Mouse (Mus musculus) intestine, embryonic 15.5 days (tissue): ENCODE measurements around the gene Gadd45a. TPM values are rescaled to one million over a fixed set of nuclear protein-coding genes. Genes with fewer than 3 reads are reported as not detected.
A peak's percentile ranks its signal among the peaks of the same experiment; 100 is the strongest.

Source experiments
- ATAC-seq: fragments of 200-750 bp; cut with Nextera tagmentation; 2 replicates; pipeline ENCODE4 v1.8.0; 2017; ENCODE audit warnings: moderate TSS enrichment, moderate library complexity
- H3K27ac ChIP-seq: fragments of 300-500 bp; sonication (generic); 2 replicates; pipeline ENCODE4 v1.5.1; 2015; ENCODE audit warnings: mild to moderate bottlenecking, inconsistent platforms
- H3K27me3 ChIP-seq: fragments of 300-500 bp; sonication (generic); replicated peaks from 2 replicates; pipeline ENCODE4 v1.6.1; 2015; ENCODE audit warnings: inconsistent platforms
- H3K36me3 ChIP-seq: fragments of 300-500 bp; sonication (generic); 2 replicates; pipeline ENCODE4 v1.6.1; 2015; ENCODE audit warnings: inconsistent platforms
- H3K4me1 ChIP-seq: fragments of 300-500 bp; sonication (generic); replicated peaks from 2 replicates; pipeline ENCODE4 v1.6.1; 2015; ENCODE audit warnings: inconsistent platforms
- H3K4me2 ChIP-seq: fragments of 300-500 bp; sonication (generic); replicated peaks from 2 replicates; pipeline ENCODE4 v1.6.1; 2015; ENCODE audit warnings: mild to moderate bottlenecking, inconsistent platforms
- H3K4me3 ChIP-seq: fragments of 300-500 bp; sonication (generic); replicated peaks from 2 replicates; pipeline ENCODE4 v1.5.1; 2015; ENCODE audit warnings: inconsistent platforms
- H3K9ac ChIP-seq: fragments of 300-500 bp; sonication (generic); 2 replicates; pipeline ENCODE4 v1.6.1; 2015; ENCODE audit warnings: inconsistent platforms
- H3K9me3 ChIP-seq: fragments of 300-500 bp; sonication (generic); 2 replicates; pipeline ENCODE4 v1.6.1; 2016; ENCODE audit warnings: inconsistent platforms
- WGBS: fragments of 180-500 bp; shearing (Covaris S2); methylation state at CpG from one replicate; pipeline ENCODE4 v1.1.7; 2015; 5-methylcytosine and 5-hydroxymethylcytosine counted together
- polyA plus RNA-seq: library from polyadenylated mRNA; unstranded; fragments of >200 nt; fragmentation: Nextera tagmentation; extraction: Ambion mirVana; gene quantifications from 2 replicates; pipeline ENCODE4 v1.2.1, GENCODE M21; 2015

The Gadd45a gene
- polyA plus RNA-seq, 1 experiment from 2014 or later, result 37.5 TPM

- no peaks in the 10 kb centered on the region for H3K9me3 ChIP-seq
- no peak overlapping the region for H3K4me3 ChIP-seq
- H3K9ac ChIP-seq, result no peak overlapping the region
- H3K36me3 ChIP-seq, result peaks cover 3% of the 10 kb centered on the region; the same call in 1 of the 2 replicates
- H3K4me1 ChIP-seq, result peaks cover 26% of the 10 kb centered on the region
- peak overlapping the region; percentile 56 for H3K27ac ChIP-seq
- ATAC-seq, result peak; percentile 60
- 49% methylated on average over 6 of the region's 6 CpGs for WGBS
- no peaks in the 10 kb centered on the region for H3K27me3 ChIP-seq
- no peak overlapping the region for H3K4me2 ChIP-seq
Observed at GRCm38 (mm10) chr6:67013293-67013948, 23.8 kb downstream of the Gadd45a start.

- Histone ChIP-seq H3K4me3 (no peak overlapping the region), H3K27me3 (no peaks in the 10 kb centered on the region), H3K4me1 (peaks cover 19% of the 10 kb centered on the region), H3K27ac (no peak overlapping the region), H3K9me3 (no peaks in the 10 kb centered on the region), H3K4me2 (no peak overlapping the region), H3K36me3 (no peaks in the 10 kb centered on the region), H3K9ac (no peak overlapping the region)
- ATAC-seq, result no peak
Observed at GRCm38 (mm10) chr6:67011217-67011518, 26.1 kb downstream of the Gadd45a start.

GRCm38 (mm10) chr6:67010370-67011216 is 26.7 kb downstream of the Gadd45a start:
- no peaks in the 10 kb centered on the region for H3K36me3 ChIP-seq
- 84% methylated on average over 7 of the region's 7 CpGs for WGBS
- no peaks in the 10 kb centered on the region for H3K27me3 ChIP-seq
- no peak overlapping the region for H3K27ac ChIP-seq
- H3K9me3 ChIP-seq, result no peaks in the 10 kb centered on the region
- no peak for ATAC-seq
- H3K4me2 ChIP-seq, result no peak overlapping the region
- H3K9ac ChIP-seq, result no peak overlapping the region
- H3K4me3 ChIP-seq, result no peak overlapping the region
- H3K4me1 ChIP-seq, result peaks cover 13% of the 10 kb centered on the region

GRCm38 (mm10) chr6:67009888-67010287 is 27.4 kb downstream of the Gadd45a start:
- no peaks in the 10 kb centered on the region for H3K9me3 ChIP-seq
- H3K4me1 ChIP-seq, result peaks cover 13% of the 10 kb centered on the region
- H3K4me3 ChIP-seq, result no peak overlapping the region
- no peak overlapping the region for H3K27ac ChIP-seq
- 80% methylated on average over 3 of the region's 3 CpGs for WGBS
- no peak for ATAC-seq
- no peak overlapping the region for H3K4me2 ChIP-seq
- H3K36me3 ChIP-seq, result no peaks in the 10 kb centered on the region
- H3K27me3 ChIP-seq, result no peaks in the 10 kb centered on the region
- H3K9ac ChIP-seq, result no peak overlapping the region

- Histone ChIP-seq H3K4me1 (no peaks in the 10 kb centered on the region), H3K27me3 (no peaks in the 10 kb centered on the region), H3K9me3 (no peaks in the 10 kb centered on the region), H3K4me3 (no peak overlapping the region), H3K36me3 (no peaks in the 10 kb centered on the region), H3K27ac (no peak overlapping the region), H3K4me2 (no peak overlapping the region), H3K9ac (no peak overlapping the region)
- ATAC-seq, result peak; percentile 36; the same call in 1 of the 2 replicates
Observed at GRCm38 (mm10) chr6:66999800-67000199, 37.5 kb downstream of the Gadd45a start.

- Histone ChIP-seq H3K36me3 (no peaks in the 10 kb centered on the region), H3K9me3 (no peaks in the 10 kb centered on the region), H3K27me3 (no peaks in the 10 kb centered on the region), H3K4me1 (no peaks in the 10 kb centered on the region), H3K9ac (no peak overlapping the region), H3K4me3 (no peak overlapping the region), H3K27ac (no peak overlapping the region), H3K4me2 (no peak overlapping the region)
- WGBS, result 93% methylated on average over 2 of the region's 2 CpGs
- no peak for ATAC-seq
Observed at GRCm38 (mm10) chr6:66998645-66999044, 38.6 kb downstream of the Gadd45a start.

GRCm38 (mm10) chr6:66996257-66996656 is 41.0 kb downstream of the Gadd45a start:
- Histone ChIP-seq H3K27me3 (no peaks in the 10 kb centered on the region), H3K4me3 (no peak overlapping the region), H3K4me1 (no peaks in the 10 kb centered on the region), H3K36me3 (no peaks in the 10 kb centered on the region), H3K4me2 (no peak overlapping the region), H3K9ac (no peak overlapping the region), H3K27ac (no peak overlapping the region), H3K9me3 (no peaks in the 10 kb centered on the region)
- 79% methylated on average over 1 of the region's 1 CpGs for WGBS
- ATAC-seq, result no peak

- no peak for ATAC-seq
- 97% methylated on average over 1 of the region's 1 CpGs for WGBS
- Histone ChIP-seq H3K36me3 (no peaks in the 10 kb centered on the region), H3K4me1 (no peaks in the 10 kb centered on the region), H3K27ac (no peak overlapping the region), H3K9ac (no peak overlapping the region), H3K4me3 (no peak overlapping the region), H3K27me3 (no peaks in the 10 kb centered on the region), H3K9me3 (no peaks in the 10 kb centered on the region), H3K4me2 (no peak overlapping the region)
Observed at GRCm38 (mm10) chr6:66995825-66996224, 41.4 kb downstream of the Gadd45a start.

- Histone ChIP-seq H3K4me1 (no peaks in the 10 kb centered on the region), H3K36me3 (no peaks in the 10 kb centered on the region), H3K4me2 (no peak overlapping the region), H3K4me3 (no peak overlapping the region), H3K27me3 (no peaks in the 10 kb centered on the region), H3K9ac (no peak overlapping the region), H3K9me3 (no peaks in the 10 kb centered on the region), H3K27ac (no peak overlapping the region)
- WGBS, result 92% methylated on average over 8 of the region's 8 CpGs
- ATAC-seq, result no peak
Observed at GRCm38 (mm10) chr6:66994981-66995380, 42.3 kb downstream of the Gadd45a start.

- no peaks in the 10 kb centered on the region for H3K27me3 ChIP-seq
- WGBS, result 84% methylated on average over 8 of the region's 8 CpGs
- no peaks in the 10 kb centered on the region for H3K4me1 ChIP-seq
- no peak overlapping the region for H3K9ac ChIP-seq
- no peak overlapping the region for H3K4me2 ChIP-seq
- no peaks in the 10 kb centered on the region for H3K9me3 ChIP-seq
- H3K27ac ChIP-seq, result no peak overlapping the region
- H3K4me3 ChIP-seq, result no peak overlapping the region
- no peak for ATAC-seq
- H3K36me3 ChIP-seq, result no peaks in the 10 kb centered on the region
Observed at GRCm38 (mm10) chr6:66992786-66993185, 44.5 kb downstream of the Gadd45a start.

GRCm38 (mm10) chr6:66992232-66992631 is 45.0 kb downstream of the Gadd45a start:
- Histone ChIP-seq H3K4me2 (no peak overlapping the region), H3K36me3 (no peaks in the 10 kb centered on the region), H3K27ac (no peak overlapping the region), H3K27me3 (no peaks in the 10 kb centered on the region), H3K4me1 (no peaks in the 10 kb centered on the region), H3K9me3 (no peaks in the 10 kb centered on the region), H3K4me3 (no peak overlapping the region), H3K9ac (no peak overlapping the region)
- WGBS, result 60% methylated on average over 9 of the region's 9 CpGs
- no peak for ATAC-seq

GRCm38 (mm10) chr6:66989518-66989917 is 47.7 kb downstream of the Gadd45a start:
- Histone ChIP-seq H3K9ac (no peak overlapping the region), H3K36me3 (no peaks in the 10 kb centered on the region), H3K4me3 (no peak overlapping the region), H3K9me3 (no peaks in the 10 kb centered on the region), H3K27ac (no peak overlapping the region), H3K27me3 (no peaks in the 10 kb centered on the region), H3K4me2 (no peak overlapping the region), H3K4me1 (peaks cover 5% of the 10 kb centered on the region; the same call in 1 of the 2 replicates)
- WGBS, result 66% methylated on average over 3 of the region's 3 CpGs
- 0 out of 2 replicates have a peak, but pooled peaks have one; percentile 22 for ATAC-seq

- Histone ChIP-seq H3K27me3 (no peaks in the 10 kb centered on the region), H3K9me3 (no peaks in the 10 kb centered on the region), H3K4me1 (peaks cover 5% of the 10 kb centered on the region; the same call in 1 of the 2 replicates), H3K4me3 (no peak overlapping the region), H3K9ac (no peak overlapping the region), H3K27ac (no peak overlapping the region), H3K36me3 (no peaks in the 10 kb centered on the region), H3K4me2 (no peak overlapping the region)
- ATAC-seq, result no peak
- 92% methylated on average over 6 of the region's 6 CpGs for WGBS
Observed at GRCm38 (mm10) chr6:66989037-66989436, 48.2 kb downstream of the Gadd45a start.
